Mouse (Mus musculus) cerebellum, postnatal 36 days (tissue): ENCODE results near the gene Catsperz.

ENCODE experiments used
- DNase-seq, 2 experiments: peaks; one replicate each; pipeline ENCODE4 v3.0.0; 2021 to 2022; ENCODE audit warnings: mixed read lengths in 2 of 2

Gene Catsperz

GRCm38 (mm10) chr19:6925307-6925573 is at the start of gene Catsperz:
TSS of gene Catsperz (minus strand) at chr19:6925380.
- no peak for DNase-seq

GRCm38 (mm10) chr19:6974211-6975205 is 49.3 kb upstream of the Catsperz start, which contains the start of gene Ppp1r14b:
TSS of gene Ppp1r14b (plus strand) at chr19:6974968.
- DNase-seq, result peak; percentile 49 to 60

GRCm38 (mm10) chr19:6973581-6974190 is 48.5 kb upstream of the Catsperz start:
- DNase-seq, result no peak

- DNase-seq, result no peak
These were observed 47.2 kb upstream of the Catsperz start for GRCm38 (mm10) chr19:6972247-6972917.

- DNase-seq, result no peak
These were observed 46.5 kb upstream of the Catsperz start for GRCm38 (mm10) chr19:6971644-6972043.

GRCm38 (mm10) chr19:6970460-6971085 is 45.4 kb upstream of the Catsperz start:
- DNase-seq, result no peak

GRCm38 (mm10) chr19:6969665-6970381 is 44.6 kb upstream of the Catsperz start:
- peak in 1 of 2 experiments; percentile 47 for DNase-seq

- DNase-seq, result no peak
These were observed 44.1 kb upstream of the Catsperz start for GRCm38 (mm10) chr19:6969291-6969664.

- DNase-seq, result no peak
These were observed 43.5 kb upstream of the Catsperz start for GRCm38 (mm10) chr19:6968491-6969271.

GRCm38 (mm10) chr19:6956461-6956860 is 31.3 kb upstream of the Catsperz start:
- DNase-seq, result no peak

- DNase-seq, result no peak
These were observed 30.2 kb upstream of the Catsperz start for GRCm38 (mm10) chr19:6955424-6955823.

- peak in 1 of 2 experiments; percentile 47 for DNase-seq
These were observed 28.9 kb upstream of the Catsperz start for GRCm38 (mm10) chr19:6954046-6954445.

- peak in 1 of 2 experiments; percentile 22 for DNase-seq
These were observed 27.5 kb upstream of the Catsperz start for GRCm38 (mm10) chr19:6952712-6953037.

- peak; percentile 69 to 79 for DNase-seq
These were observed 27.0 kb upstream of the Catsperz start for GRCm38 (mm10) chr19:6951994-6952711.

GRCm38 (mm10) chr19:6951381-6951968 is 26.3 kb upstream of the Catsperz start:
- peak; percentile 92 to 93 for DNase-seq

GRCm38 (mm10) chr19:6950613-6951153 is 25.5 kb upstream of the Catsperz start:
- DNase-seq, result peak; percentile 56 to 69

- DNase-seq, result no peak
These were observed 24.8 kb upstream of the Catsperz start for GRCm38 (mm10) chr19:6949951-6950350.

- no peak for DNase-seq
These were observed 24.4 kb upstream of the Catsperz start for GRCm38 (mm10) chr19:6949532-6949931.

- DNase-seq, result peak; percentile 80 to 84
These were observed 23.0 kb upstream of the Catsperz start for GRCm38 (mm10) chr19:6948186-6948585.

- no peak for DNase-seq
These were observed 22.6 kb upstream of the Catsperz start for GRCm38 (mm10) chr19:6947742-6948141.
